ENCODE assay signal across 8 mouse cellular contexts in the genomic region with DNA sequence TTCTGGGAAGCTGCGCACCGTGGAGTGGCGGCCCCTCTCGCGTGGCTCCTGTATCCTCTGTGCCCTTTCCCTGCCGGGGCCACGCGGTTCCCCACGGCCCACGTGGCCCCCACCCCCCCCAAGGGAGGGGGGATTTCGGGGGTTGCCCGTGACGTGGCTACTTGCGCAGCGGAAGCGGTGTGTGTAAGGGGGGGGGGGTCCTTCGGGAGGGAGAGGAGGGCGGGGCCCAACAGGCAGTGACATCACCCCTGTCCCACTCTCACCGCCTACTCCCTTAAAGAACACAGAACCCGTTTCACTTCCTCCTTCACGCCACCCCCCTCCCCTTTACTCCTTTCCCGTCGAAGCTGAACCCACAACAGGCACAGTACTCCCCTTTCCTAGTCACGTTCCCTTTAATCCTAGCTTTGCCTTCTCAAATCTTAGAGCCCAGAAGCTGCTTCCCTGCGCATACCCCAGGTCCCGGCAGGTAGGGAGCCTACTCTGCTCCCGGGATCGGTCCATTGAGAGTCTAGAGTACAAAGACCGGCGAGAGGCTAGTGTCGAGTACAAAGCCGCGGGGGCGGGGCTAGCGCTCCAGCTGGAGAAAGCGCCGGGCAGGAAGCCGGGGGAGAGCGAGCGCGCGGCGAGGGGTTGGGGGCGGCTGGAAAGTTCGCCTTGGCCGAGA. TPM values are rescaled to one million over a fixed set of nuclear protein-coding genes. Genes with fewer than 3 reads are reported as not detected.
DNase-seq lines count a peak whose midpoint lies in the region.

No protein-coding gene starts in this region.

- DNase-seq in ES-CJ7 (ENCODE audit: low read depth, low spot score) = peak; percentile 87
- DNase-seq in cerebellum, adult 11-12 months = peak; percentile 82
- DNase-seq in forelimb bud, embryonic 11.5 days (ENCODE audit: low read depth, low spot score) = peak; percentile 80
- peak; percentile 89 for DNase-seq in hindbrain, embryonic 10.5 days (ENCODE audit: low spot score)
- peak; percentile 80 to 83 for DNase-seq in layer of hippocampus, postnatal 14 days (ENCODE audit: low spot score in 2 of 2)
- DNase-seq in lung, postnatal 25 days (ENCODE audit: low spot score) = peak; percentile 85
- peak; percentile 84 for DNase-seq in ovary, postnatal 36 days (ENCODE audit: low spot score)
- DNase-seq in thymus, postnatal 36 days = peak; percentile 93 to 94

- peak overlapping the region; percentile 99 for H3K27ac ChIP-seq in hindbrain, embryonic 10.5 days

- no peaks in the 10 kb centered on the region for H3K27me3 ChIP-seq in hindbrain, embryonic 10.5 days (ENCODE audit: insufficient read depth, poor library complexity, severe bottlenecking)

- peak overlapping the region; percentile 82 for H3K4me3 ChIP-seq in hindbrain, embryonic 10.5 days

- no peaks in the 10 kb centered on the region for H3K9me3 ChIP-seq in hindbrain, embryonic 10.5 days

- under 1% methylated on average over 46 of the region's 46 CpGs for WGBS in hindbrain, embryonic 10.5 days

- H3K4me1 ChIP-seq in hindbrain, embryonic 10.5 days (replicated peaks) = peaks cover 66% of the 10 kb centered on the region

- peaks cover 66% of the 10 kb centered on the region for H3K36me3 ChIP-seq in hindbrain, embryonic 10.5 days

RNA-seq across cellular contexts. Expression of a gene that starts 4.0 kb away (rescaled TPM):
- polyA plus RNA-seq in hindbrain, embryonic 10.5 days (2016; fragmentation: Nextera tagmentation; extraction: Ambion mirVana) = 37.9 and 43.4 TPM in 2 replicates
- 10 to 100 TPM; 41.7 to 42.8 TPM for total RNA-seq in layer of hippocampus, postnatal 14 days (2021)

RNA-seq across cellular contexts. Expression of a gene that starts 11.5 kb away (rescaled TPM):
- polyA plus RNA-seq in hindbrain, embryonic 10.5 days (2016; fragmentation: Nextera tagmentation; extraction: Ambion mirVana) = 22.1 and 22.2 TPM in 2 replicates
- 1 to 10 TPM; 2.1 to 2.3 TPM for total RNA-seq in layer of hippocampus, postnatal 14 days (2021)

RNA-seq across cellular contexts. Expression of a gene that starts 14.1 kb away (rescaled TPM):
- 47.2 and 51.7 TPM in 2 replicates for polyA plus RNA-seq in hindbrain, embryonic 10.5 days (2016; fragmentation: Nextera tagmentation; extraction: Ambion mirVana)
- total RNA-seq in layer of hippocampus, postnatal 14 days (2021) = 10 to 100 TPM; 36.0 to 39.7 TPM

RNA-seq across cellular contexts. Expression of a gene that starts 14.2 kb away (rescaled TPM):
- 148 and 159 TPM in 2 replicates for polyA plus RNA-seq in hindbrain, embryonic 10.5 days (2016; fragmentation: Nextera tagmentation; extraction: Ambion mirVana)
- total RNA-seq in layer of hippocampus, postnatal 14 days (2021) = 100 to 1,000 TPM in 1 of 2 experiments, 10 to 100 TPM in 1; 99.3 to 111 TPM

RNA-seq across cellular contexts. Expression of a gene that starts 40.3 kb away (rescaled TPM):
- 45.1 and 46.9 TPM in 2 replicates for polyA plus RNA-seq in hindbrain, embryonic 10.5 days (2016; fragmentation: Nextera tagmentation; extraction: Ambion mirVana)
- total RNA-seq in layer of hippocampus, postnatal 14 days (2021) = 100 to 1,000 TPM; 519 to 534 TPM

Comparison
In these comparisons a context has a peak if more than half of its experiments do, and no peak if none do; other contexts are left out.
1. Peak in every context shown above with its lines: DNase-seq, H3K4me3 ChIP-seq and H3K27ac ChIP-seq.